Mouse (Mus musculus) lung, postnatal 4 days (tissue): ENCODE results near the gene Smim4.

Experiments
- DNase-seq, 2 experiments: peaks; one replicate each; pipeline ENCODE4 v3.0.0; 2021

The Smim4 gene

DNA sequence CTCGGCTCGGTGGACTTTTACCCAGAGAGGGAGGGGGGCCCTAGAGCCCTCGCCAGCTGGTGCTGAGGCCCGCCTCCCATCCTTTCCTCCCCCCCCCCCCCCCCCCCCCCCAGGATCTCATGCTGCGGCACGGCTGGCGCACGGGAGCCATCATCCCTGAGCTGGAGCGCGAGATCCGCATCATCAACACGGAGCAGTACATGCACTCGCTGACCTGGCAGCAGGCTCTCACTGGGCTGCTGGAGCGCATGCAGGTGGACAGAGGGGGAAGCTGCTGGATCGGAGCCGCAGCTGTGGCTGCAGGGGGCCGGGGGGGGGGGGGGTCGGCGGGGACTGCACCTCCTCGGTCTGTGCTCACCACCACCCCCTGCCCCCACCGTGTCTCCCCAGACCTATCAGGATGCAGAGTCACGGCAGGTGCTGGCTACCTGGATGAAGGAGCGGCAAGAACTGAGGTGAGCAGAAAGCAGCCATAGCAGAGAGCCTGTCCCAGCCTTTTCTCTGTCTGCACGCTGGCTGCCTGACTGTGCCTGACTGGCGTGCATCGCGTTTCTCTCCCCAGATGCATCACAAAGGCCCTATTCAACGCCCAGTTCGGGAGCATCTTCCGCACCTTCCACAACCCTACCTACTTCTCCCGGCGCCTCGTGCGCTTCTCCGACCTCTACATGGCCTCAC is 9.6 kb upstream of the Smim4 start:
- peak in 1 of 2 experiments; percentile 24 for DNase-seq

DNA sequence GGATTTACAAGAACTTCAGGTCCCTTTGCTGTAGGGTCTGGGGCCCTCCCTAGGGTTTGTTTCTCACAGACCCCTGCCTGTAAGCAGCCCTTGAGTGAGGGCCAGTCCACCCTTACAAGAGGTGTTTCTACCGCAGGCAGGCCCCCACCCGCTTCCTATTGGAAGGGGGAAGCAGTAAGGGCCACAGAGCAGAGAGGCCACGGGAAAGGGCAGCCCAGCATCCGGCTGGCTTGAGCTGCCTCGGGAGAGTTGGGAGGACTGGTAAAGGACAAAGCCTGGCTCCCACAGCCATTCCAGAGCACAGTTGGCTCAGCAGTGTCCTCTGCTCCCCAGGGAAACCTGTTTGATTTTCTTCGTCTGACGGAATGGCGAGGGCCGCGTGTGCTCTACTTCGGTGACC is 9.0 kb upstream of the Smim4 start:
- peak in 1 of 2 experiments; percentile 69 for DNase-seq

DNA sequence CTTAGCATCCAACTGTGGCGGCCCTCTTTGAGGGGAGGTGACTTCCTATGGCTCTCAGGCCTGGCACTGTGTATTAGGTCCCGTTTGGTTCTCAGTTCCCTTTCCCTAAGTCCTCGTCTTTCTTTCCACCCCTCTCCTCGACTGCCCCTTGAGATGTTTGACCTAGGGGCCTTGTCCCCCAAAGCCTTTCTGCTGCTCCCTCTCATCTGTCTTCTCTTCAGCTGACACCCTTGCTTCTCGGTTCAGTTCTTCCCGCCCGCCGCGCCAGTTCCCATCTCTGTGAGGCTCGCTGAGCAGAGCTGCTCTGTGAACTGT is 8.5 kb upstream of the Smim4 start:
- DNase-seq = peak in 1 of 2 experiments; percentile 50

DNA sequence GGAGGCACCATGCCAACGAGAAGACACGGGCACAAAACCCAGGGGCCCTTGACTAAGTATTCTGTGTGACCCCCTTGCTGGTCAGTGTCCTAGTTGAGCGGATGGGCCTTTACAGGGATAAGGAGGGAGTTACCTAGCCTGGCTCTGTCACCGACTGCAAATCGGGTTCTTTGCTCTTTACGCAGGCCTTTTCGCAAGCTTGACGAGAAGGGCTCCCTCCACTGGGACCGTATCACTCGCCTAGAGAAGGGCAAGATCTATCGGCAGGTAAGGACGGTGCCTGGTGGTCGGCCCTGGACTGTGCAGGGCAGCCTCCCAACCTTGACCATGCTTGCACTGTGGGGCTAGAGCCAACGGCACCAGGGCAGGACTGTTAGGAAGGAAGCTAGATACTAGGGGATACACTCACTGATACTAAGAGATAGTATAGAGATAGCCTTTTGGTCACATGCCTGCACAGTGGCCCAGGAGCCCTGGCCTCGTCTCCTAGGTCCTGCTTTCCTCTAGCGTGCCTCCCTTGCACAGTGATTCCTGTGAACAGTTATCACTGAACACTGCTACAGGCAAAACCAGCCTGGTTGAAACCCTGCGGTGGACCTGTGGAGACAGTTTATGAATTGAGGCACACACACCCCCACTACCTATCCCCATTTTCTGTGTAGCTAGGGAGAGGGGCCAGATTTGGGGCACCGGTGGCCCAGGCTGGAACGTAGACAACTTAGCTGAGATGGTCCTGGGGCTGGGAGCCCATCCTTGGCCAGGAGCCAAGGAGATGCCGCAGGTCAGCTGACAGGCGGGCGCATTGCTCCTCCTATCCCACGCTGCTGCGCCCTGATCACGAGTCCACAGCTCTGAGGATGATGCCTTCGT is 7.9 kb upstream of the Smim4 start:
- peak in 1 of 2 experiments; percentile 41 for DNase-seq

DNA sequence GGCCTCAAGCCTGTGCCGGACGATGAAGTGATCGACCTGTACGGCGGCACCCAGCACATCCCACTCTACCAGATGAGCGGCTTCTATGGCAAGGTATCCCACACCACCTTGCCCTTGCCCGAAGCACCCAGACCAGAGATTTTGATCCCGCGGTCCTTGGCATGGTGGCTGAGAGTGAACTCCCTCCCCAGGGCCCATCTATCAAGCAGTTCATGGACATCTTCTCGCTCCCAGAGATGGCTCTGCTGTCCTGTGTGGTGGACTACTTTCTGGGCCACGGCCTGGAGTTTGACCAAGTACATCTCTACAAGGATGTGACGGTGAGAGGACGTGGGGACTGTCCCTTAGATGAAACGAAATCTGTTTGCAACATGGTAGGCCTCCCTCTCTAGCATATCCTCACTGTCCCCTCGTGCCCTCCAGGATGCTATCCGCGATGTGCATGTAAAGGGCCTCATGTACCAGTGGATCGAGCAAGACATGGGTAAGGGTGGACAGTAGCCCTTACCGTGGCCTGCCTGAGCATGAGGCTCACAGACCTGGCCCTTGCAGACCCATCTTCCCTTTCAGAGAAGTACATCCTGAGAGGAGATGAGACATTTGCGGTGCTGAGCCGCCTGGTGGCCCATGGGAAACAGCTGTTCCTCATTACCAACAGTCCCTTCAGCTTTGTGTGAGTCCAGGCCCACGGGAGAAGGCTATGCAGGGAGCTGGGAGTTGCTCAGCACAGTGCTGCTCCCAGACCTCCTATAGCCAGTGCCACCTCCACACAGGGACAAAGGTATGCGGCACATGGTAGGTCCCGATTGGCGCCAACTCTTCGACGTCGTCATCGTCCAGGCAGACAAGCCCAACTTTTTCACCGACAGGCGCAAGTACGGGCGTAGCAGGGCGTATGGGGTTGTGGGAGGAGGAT is 7.0 kb upstream of the Smim4 start:
- DNase-seq = peak in 1 of 2 experiments; percentile 37

DNA sequence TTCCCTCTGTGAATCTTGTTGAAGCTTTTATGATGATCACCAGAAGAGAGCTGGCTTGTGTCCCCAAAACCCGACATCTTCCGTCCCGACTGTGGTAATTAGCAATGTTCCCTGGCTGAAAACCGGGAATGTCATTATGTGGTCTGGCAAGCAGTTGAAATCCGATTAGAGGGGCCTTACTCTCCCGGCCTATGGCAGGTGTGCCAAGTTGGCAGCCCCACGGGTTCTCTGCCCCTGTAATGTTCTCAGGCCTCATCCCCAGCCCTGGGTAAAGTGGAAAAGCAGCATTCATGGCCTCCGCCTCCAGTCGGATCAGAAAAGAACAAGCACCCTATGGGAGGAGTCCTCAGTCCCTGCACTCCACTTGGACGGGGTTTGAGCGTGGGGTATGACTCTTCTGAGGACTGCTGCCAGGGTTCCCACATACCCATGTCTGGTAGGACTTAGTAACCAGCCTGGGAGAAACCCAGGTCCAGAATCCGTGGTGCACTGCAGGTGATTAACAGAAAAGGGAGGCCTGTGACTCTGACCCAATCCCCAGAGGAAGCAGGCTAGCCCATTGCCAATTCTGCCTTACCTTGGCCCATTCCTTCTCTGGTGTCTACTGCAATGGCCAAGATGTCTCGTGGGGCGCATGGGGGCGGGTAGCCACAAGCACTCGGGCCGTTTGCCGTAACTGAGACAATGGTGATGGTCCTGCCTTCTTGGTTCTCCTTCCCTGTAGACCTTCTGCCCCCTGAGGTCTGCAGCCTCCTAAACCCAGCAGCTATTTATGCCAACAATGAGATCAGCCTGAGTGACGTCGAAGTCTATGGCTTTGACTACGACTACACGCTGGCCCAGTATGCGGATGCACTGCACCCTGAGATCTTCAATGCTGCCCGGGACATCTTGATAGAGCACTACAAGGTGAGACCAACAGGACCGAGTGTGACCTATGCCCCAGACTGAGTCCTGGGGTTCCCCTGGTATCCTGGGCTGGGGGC is 5.6 kb upstream of the Smim4 start:
- peak in 1 of 2 experiments; percentile 61 for DNase-seq

DNA sequence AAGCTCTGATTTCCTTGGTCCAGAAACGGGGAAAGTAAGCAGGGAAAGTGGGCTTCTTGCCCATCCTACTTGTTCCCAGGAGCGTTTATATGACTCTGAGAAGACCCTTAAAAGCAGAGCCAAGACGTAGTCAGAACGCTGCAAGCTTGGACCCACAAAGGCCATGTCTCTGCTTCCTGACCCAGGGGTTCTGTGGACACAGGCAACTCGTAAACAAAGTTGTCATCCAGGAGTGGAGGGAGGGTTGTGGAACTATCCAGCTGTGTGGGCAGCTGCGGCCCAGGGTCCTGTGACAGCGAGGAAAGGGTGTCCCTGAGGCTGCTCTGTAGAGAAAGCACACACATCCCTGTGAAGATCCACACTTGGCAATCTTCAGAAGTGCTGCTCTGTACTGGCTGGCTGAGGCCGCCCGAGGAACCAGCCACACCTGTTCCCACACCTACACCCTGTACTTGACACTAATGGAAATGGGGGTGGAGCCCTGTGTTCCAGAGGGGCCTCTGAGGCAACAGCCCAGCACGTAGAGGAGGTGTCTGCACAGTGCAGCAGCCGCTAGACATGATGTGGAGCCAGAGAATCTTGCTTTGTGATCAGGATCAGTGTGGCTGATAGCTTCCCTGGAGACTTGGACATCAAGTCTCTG is 4.4 kb upstream of the Smim4 start:
- peak; percentile 62 to 78 for DNase-seq

DNA sequence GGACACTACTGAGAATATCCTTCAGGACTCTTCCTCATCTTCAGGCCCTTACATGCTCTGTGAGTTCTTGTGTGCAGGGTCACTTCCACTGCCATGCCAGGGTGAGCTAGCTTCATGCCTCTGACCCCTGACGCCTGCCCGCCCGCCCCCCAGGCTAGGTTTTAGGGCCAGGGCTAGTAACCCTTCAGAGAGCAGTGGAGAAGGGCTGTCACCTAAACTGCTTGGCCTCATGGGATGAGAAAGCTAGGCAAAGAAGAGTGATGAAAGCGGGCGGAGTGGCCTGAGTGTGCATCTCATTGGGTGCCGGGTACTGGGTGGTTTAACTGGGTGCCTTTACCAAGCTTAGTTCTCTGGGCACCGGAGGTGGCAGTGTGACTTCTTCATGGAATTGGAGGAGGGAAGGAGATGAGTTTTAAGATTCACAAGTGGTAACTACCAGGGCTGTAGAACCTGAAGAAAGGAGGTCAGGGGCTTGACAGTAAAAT is 3.8 kb upstream of the Smim4 start:
- no peak for DNase-seq

DNA sequence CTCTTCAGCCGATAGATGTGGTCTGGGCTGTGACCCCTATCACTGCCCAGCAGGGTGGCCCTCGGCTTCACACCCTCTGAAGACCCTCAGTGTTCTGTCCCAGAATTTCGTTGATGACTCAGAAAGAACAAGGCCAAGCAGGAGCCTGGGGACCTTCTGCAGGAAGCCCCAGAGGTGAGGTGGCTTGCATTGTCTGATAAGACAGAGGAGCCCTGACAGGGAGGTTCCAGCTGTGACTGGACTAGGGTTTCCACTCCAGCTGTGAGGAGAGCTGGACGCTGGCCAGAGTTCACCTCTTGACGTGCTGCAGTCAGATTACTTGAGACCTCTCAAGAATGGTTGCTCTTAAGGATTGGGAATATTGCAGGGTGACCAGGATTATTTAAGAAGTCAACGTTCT is 3.3 kb upstream of the Smim4 start:
- peak; percentile 68 to 81 for DNase-seq

DNA sequence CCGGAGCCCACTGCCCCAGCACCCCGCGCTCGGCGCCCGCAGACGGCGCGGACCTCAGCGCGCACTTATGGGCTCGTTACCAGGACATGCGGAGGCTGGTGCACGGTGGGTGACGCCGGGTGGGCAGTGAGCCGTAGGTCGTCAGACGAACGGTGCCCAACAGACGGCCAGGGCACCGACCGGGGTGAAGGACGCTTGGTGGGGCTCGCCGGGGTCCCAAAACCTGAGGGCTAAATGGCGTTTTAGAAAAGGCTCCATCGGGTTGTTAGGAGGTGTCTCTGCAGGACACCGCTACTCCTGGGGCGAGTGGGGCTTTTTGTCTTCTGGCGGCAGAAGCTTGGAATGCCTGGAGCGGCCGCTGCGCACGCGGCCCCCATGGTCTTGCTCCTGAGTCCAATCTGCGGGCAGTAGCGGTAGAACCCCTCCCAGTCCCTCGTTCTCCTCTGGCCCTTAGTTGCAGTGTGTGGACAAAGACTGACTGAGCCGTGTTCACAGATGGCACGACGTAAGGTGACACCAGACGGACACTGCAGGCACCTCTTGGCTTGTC is 2.6 kb upstream of the Smim4 start:
- peak; percentile 52 to 54 for DNase-seq

DNA sequence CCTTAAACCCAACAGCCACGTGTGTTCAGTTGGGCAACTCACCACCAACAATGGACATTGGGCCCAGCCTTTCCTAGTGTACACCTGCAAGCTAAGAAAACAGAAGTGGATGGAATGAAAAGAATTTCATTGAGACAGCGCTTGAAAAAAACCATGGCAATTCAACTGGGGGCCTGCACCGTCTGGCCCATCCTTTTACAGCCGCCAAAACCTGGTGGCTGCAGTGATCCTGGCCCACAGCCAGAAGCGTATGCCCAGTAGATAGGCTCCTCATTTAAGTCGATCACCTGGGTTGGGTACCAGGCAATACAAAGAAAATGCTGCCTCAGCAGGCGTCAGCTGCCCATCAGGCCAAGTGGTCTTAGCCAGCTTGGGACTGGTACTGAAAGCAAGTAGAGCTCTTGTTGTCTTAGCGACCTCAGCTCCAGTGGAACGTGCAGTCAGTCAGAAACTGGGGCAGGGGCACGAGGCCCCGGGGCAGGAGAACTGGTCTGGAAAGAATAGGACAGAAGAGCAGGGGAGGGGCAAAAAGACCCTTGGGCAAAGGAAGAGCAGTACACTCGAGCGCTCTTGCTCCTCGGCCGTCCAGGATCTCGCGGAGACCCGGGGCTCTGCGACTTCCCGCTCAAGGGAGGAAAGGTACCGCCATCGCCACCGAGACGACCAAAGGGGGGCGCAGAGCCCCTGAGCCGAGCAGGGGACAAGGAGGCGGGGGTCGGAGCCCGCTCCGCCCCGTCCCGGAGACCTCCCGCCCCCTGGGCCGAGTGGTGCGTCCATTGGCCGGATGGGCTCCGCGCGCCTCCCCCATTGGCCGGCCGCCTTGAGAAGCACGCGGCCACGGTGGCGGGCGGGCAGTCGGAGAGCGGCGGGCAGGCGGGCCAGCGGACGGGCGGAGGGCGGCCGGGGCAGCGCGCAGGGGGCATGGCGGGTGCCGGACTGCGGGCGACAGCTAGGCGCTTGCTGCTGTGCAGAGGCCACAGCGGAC is 1.8 kb upstream of the Smim4 start, which contains the start of gene Nt5dc2:
Nt5dc2 (plus strand) TSS at position 818 of the 985 bp plus-strand sequence.
- peak; percentile 93 to 96 for DNase-seq

DNA sequence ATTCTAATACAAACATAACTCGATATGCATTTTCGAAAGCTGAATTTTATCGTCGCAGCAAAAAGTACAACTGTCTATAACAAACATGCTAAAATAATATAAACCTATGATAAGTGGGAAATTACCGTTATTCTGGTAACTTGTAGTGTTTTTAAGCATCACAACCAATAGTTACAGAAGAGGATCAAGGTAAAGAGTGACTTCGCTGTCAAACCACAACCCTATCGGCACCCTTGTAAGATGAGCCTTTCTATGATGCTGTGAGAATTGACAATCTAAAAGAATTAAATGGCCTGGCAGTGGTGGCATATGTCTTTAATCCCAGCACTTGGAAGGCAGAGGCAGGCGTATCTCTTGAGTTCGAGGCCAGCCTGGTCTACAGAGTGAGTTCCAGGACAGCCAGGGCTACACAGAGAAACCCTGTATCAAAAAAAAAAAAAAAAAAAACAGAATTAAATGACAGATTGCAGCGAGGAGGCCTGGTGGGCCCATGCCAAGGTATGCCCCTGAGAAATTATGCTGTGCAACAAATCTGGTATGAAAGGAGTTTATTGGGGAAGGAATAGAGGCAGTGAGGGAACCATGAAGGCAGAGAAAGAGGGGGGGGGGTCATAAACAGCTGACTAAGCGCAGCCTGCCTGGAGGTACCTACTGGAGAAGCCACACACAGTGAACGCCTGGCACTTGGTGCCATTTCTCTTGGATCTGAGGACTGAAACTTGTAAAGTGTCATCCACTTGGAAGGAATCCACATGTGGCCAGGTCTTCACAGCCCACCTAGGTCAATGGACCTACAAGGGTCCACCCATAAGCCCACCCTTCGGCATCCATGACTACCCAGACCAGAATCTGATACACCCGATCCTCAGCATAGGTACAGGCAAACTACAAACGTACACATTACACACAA is 825 bp upstream of the Smim4 start:
- no peak for DNase-seq

DNA sequence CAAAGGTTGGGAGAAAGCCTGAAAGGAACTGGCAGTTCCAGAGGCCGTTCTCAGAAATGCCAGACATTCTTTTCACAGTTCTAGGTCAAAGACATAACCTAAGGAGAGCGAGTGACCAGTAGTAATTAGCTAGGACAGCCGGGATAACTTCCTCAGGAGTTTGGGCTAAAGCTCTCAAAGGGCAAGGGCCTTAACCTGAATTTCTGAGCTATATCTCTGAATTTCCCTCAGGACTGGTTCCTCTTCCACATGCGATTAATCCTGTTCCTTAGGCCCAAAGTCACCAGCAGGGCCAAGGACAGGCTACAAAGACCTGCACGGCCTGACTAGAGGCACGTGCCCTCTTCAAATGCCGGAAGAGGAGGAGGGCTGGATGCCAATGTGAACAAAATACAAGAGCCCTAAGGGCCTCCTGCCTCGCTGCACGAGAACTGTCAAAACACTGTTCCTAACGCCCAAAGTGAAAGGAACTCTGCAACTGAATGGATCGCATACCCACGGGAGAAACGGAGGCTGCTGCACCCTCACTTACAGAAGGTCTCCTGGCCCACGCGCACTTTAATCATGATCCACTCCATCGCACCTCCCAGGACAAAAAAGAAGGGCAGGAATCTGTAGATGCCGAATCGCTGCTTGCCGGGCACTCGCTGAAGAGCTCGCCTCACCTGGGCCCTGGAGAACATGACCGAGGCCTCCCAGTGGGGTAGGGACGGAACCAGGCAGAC is 493 bp downstream of the Smim4 start:
- DNase-seq = peak; percentile 76 to 86

DNA sequence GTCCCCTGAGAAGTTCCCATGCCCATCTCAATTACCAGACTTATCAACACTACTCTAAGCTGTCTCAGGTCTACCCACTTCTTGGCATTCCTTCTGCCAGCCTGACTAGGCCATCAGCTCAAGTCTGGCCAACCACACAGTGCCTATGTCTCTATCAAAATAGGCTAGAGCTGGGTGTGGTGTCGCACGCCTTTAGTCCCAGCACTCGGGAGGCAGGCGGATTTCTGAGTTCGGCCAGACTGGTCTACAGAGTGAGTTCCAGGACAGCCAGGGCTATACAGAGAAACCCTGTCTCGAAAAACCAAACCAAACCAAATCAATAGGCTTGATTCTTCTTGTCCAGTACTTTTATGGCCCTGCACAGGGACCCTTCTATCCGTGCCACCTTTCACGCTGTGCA is 1.9 kb downstream of the Smim4 start:
- DNase-seq = peak in 1 of 2 experiments; percentile 3

DNA sequence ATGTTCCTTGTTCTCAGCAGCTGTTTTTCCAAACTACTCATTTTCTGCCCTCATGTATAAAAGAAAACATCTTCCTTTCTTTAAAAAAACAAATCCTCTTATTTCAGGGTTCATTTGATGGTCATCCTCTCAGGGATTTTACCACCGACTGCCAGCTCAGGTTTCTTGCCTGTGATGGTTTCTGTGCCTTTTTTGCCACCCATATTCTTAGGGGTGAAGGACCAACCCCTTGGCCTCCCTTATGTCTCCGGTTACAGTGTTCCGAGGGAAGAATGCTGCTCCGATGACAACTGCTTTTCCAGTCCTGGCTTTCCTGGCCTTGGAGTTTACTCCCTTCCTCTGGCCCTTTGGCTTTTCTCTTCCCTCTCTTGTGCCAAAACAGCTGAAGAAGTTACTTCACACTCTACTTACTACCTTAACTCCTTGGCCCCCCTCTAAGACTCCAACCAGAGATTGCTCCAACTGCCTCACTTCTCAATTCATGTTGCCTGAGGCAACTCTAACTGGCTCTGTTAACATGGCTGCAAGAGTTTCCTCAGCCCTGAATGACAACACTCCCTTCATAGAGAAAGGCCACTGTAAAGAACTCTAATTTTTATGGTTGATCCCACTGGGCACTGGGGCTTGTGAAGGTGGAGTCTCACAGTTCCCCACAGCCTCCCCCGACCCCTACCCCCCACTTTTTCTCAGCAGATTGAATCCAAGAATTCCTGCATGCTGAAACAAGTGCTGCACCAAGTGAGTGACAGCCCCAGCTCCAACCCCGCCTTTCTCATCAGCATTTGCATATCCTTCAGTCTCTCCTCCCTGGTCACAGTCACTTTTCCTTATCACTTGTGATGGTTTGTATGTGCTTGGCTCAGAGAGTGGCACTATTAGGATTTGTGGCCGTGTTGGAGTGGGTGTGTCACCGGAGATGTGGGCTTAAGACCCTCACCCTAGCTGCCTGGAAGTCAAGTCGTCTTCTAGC is 3.4 kb downstream of the Smim4 start:
- no peak for DNase-seq

DNA sequence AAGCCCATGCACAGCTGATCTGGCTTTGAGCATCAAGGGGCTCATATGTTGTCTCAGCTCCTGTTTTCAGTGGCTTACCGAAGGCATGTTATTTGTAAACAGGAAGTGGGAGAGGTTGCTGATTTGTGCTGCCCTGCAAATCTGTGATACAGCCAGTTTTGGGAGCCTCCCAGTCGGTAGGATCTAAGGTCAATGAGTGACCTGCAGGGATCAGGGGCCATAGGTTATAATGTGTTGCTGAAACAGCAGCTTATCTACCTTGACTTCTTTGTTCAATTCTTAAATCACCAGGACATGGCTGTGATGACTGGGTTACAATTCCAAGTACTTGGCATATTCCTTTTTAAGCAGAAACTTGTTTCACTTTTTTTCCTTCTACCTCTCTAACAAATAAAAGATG is 13.2 kb downstream of the Smim4 start:
- no peak for DNase-seq

DNA sequence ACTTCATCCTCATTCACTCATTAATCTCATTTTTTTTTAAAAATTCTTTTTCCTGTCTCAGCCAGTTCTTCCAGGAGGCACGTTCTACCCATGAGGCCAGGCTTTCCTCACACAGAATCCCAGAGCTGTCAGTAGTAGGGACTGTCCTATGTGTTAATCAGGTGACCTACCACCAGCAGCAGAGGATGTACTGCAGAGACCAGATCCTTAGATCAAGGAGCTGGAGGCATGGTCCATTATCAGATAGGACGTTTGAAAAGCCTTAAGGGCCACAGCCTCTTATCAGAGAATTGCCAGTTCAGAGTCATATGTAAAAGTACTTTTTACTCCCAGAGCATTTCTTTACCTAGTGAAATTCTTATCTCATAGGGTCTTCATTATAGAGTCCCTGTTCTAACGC is 14.7 kb downstream of the Smim4 start:
- no peak for DNase-seq
